Mouse (Mus musculus) E14TG2a.4 (cell line): ENCODE data around the gene Med13l.

Source experiments
- CTCF ChIP-seq: conservative IDR thresholded peaks from 2 replicates; pipeline ENCODE4 v1.5.1; 2014; ENCODE audit warnings: low read length
- NANOG ChIP-seq: IDR thresholded peaks from 2 replicates; pipeline ENCODE4 v1.6.1; 2014; ENCODE audit warnings: borderline replicate concordance, low read length, mixed read lengths
- POU5F1 ChIP-seq: IDR thresholded peaks from 2 replicates; pipeline ENCODE4 v1.6.1; 2014; ENCODE audit warnings: low read length, borderline replicate concordance

DNA sequence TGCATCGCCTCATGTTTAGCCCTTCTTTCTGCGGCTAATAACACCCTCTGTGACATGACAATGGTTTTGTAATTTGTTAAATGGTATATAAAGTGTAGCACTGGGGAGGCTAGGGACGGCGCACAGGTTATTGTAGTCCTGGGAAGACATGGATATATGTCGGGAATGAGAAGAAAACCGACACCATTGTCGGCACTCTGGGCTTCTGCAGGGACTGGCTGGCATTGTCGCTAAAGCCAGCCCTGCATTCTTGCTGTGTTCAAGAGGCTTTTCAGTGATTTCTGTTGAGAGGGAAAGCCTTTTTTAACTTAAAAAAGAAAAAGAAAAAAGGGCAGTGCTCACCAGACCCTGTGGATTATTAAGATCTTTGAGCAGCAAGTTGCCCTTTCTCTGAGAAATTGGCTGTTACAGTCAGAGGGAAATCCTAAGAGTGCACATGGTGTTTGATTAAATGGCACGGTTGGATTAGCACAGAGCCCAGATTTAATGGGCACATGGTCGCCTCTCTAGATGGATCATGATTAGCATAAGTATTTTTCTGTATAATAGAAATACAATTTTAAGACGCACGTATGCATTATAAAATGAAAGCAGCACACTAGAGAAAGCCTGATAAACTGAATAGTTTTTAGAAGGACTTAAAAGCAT lies 58.6 kb downstream of the Med13l start:
- TF ChIP-seq CTCF = no peak
- no peak for TF ChIP-seq POU5F1
- no peak for TF ChIP-seq NANOG
